Mouse (Mus musculus) brain, adult 2 months (tissue): ENCODE measurements around the gene Zcwpw1.

Experiments used
- DNase-seq: peaks from one replicate; pipeline ENCODE4 v3.0.0; 2011; ENCODE audit warnings: low read depth, low spot score

The Zcwpw1 gene

GRCm38 (mm10) chr5:137784546-137784945 lies 3.1 kb upstream of the Zcwpw1 start:
- DNase-seq: no peak

GRCm38 (mm10) chr5:137785164-137786031 lies 2.2 kb upstream of the Zcwpw1 start:
- DNase-seq: peak; percentile 55

GRCm38 (mm10) chr5:137786109-137786942 lies 1.3 kb upstream of the Zcwpw1 start:
- DNase-seq: peak; percentile 100

- DNase-seq: no peak
These were observed 573 bp downstream of the Zcwpw1 start for GRCm38 (mm10) chr5:137788171-137788570.

- DNase-seq: no peak
These were observed 1.4 kb downstream of the Zcwpw1 start for GRCm38 (mm10) chr5:137788946-137789531.

GRCm38 (mm10) chr5:137791553-137791952 lies 4.0 kb downstream of the Zcwpw1 start:
- DNase-seq: no peak

GRCm38 (mm10) chr5:137796606-137797005 lies 9.0 kb downstream of the Zcwpw1 start:
- no peak for DNase-seq

- DNase-seq: no peak
These were observed 13.3 kb downstream of the Zcwpw1 start for GRCm38 (mm10) chr5:137800917-137801316.

- DNase-seq: no peak
These were observed 18.6 kb downstream of the Zcwpw1 start for GRCm38 (mm10) chr5:137806158-137806557.

- DNase-seq: no peak
These were observed 20.7 kb downstream of the Zcwpw1 start for GRCm38 (mm10) chr5:137808316-137808715.

- DNase-seq: no peak
These were observed 30.0 kb downstream of the Zcwpw1 start for GRCm38 (mm10) chr5:137817466-137818222.

GRCm38 (mm10) chr5:137822126-137822525 lies 34.5 kb downstream of the Zcwpw1 start:
- no peak for DNase-seq

GRCm38 (mm10) chr5:137822602-137823001 lies 35.0 kb downstream of the Zcwpw1 start:
- peak; percentile 44 for DNase-seq

- no peak for DNase-seq
These were observed 36.0 kb downstream of the Zcwpw1 start for GRCm38 (mm10) chr5:137823455-137824045.

- DNase-seq: peak; percentile 5
These were observed 37.4 kb downstream of the Zcwpw1 start for GRCm38 (mm10) chr5:137825030-137825429.

GRCm38 (mm10) chr5:137825971-137826370 lies 38.4 kb downstream of the Zcwpw1 start:
- DNase-seq: no peak

- DNase-seq: peak; percentile 16
These were observed 38.8 kb downstream of the Zcwpw1 start for GRCm38 (mm10) chr5:137826421-137826820.

GRCm38 (mm10) chr5:137828694-137829093 lies 41.1 kb downstream of the Zcwpw1 start:
- no peak for DNase-seq

GRCm38 (mm10) chr5:137830238-137830637 lies 42.6 kb downstream of the Zcwpw1 start:
- DNase-seq: peak; percentile 37

GRCm38 (mm10) chr5:137831106-137831505 lies 43.5 kb downstream of the Zcwpw1 start:
- DNase-seq: no peak

GRCm38 (mm10) chr5:137831506-137831905 lies 43.9 kb downstream of the Zcwpw1 start:
- no peak for DNase-seq
